Mouse (Mus musculus) hematopoietic stem cell, adult 5-6 weeks (primary cell): ENCODE results near the gene Ctbp1. TPM values are rescaled to one million over a fixed set of nuclear protein-coding genes. Genes with fewer than 3 reads are reported as not detected.

Source experiments
- total RNA-seq: library from RNA; stranded (forward); fragments of 172-1452, 232-1000 nt; gene quantifications from 2 replicates; pipeline ENCODE4 v1.2.3, GENCODE M21; 2017

Ctbp1 gene
- total RNA-seq, 1 experiment from 2014 or later = 143 TPM

Other genes starting within 250 kb of the Ctbp1 start
- not detected in 2 replicates for gene Slc5a1, start 170.8 kb downstream of the Ctbp1 start, total RNA-seq
- 0.99 and 1.3 TPM in 2 replicates for gene Spon2, start 56.5 kb downstream of the Ctbp1 start, total RNA-seq
- 240 and 243 TPM in 2 replicates for gene Maea, start 60.5 kb upstream of the Ctbp1 start, total RNA-seq
- 10.0 and 14.9 TPM in 2 replicates for gene Uvssa, start 103.6 kb upstream of the Ctbp1 start, total RNA-seq
- not detected in 2 replicates for gene Nkx1-1, start 159.0 kb upstream of the Ctbp1 start, total RNA-seq